Mouse (Mus musculus) cerebral cortex, adult 2 months (tissue): ENCODE results near the gene Runx3.

Experiments
- WGBS: fragments of 180-500 bp; shearing (Covaris S2); methylation state at CpG from one replicate; pipeline ENCODE4 v1.1.7; 2018; 5-methylcytosine and 5-hydroxymethylcytosine counted together

Runx3 gene

GRCm38 (mm10) chr4:135150031-135150801 is 29.8 kb downstream of the Runx3 start:
- 7% methylated on average over 32 of the region's 32 CpGs for WGBS

GRCm38 (mm10) chr4:135151111-135151987 is 30.9 kb downstream of the Runx3 start:
- WGBS, result 11% methylated on average over 34 of the region's 34 CpGs

GRCm38 (mm10) chr4:135151988-135152594 is 31.6 kb downstream of the Runx3 start:
- 2% methylated on average over 61 of the region's 63 CpGs for WGBS

- WGBS, result 1% methylated on average over 45 of the region's 45 CpGs
Measured at GRCm38 (mm10) chr4:135152834-135153259, 32.4 kb downstream of the Runx3 start.

- WGBS, result 3% methylated on average over 39 of the region's 39 CpGs
Measured at GRCm38 (mm10) chr4:135153260-135154088, 33.0 kb downstream of the Runx3 start.

- WGBS, result 5% methylated on average over 21 of the region's 21 CpGs
Measured at GRCm38 (mm10) chr4:135154089-135154949, 33.9 kb downstream of the Runx3 start.

GRCm38 (mm10) chr4:135155106-135155800 is 34.8 kb downstream of the Runx3 start:
- WGBS, result 7% methylated on average over 29 of the region's 31 CpGs

GRCm38 (mm10) chr4:135155805-135156469 is 35.5 kb downstream of the Runx3 start:
- 10% methylated on average over 15 of the region's 15 CpGs for WGBS

- WGBS, result 15% methylated on average over 6 of the region's 6 CpGs
Measured at GRCm38 (mm10) chr4:135156531-135156930, 36.1 kb downstream of the Runx3 start.

GRCm38 (mm10) chr4:135157329-135157728 is 36.9 kb downstream of the Runx3 start:
- WGBS, result 16% methylated on average over 6 of the region's 6 CpGs

GRCm38 (mm10) chr4:135158724-135159409 is 38.4 kb downstream of the Runx3 start:
- WGBS, result 23% methylated on average over 9 of the region's 9 CpGs

GRCm38 (mm10) chr4:135159663-135160062 is 39.2 kb downstream of the Runx3 start:
- WGBS, result 82% methylated on average over 2 of the region's 2 CpGs

GRCm38 (mm10) chr4:135160168-135160567 is 39.7 kb downstream of the Runx3 start:
- 88% methylated on average over 3 of the region's 3 CpGs for WGBS

GRCm38 (mm10) chr4:135161441-135161840 is 41.0 kb downstream of the Runx3 start:
- WGBS, result 87% methylated on average over 11 of the region's 11 CpGs

- WGBS, result 74% methylated on average over 6 of the region's 6 CpGs
Measured at GRCm38 (mm10) chr4:135165761-135166160, 45.3 kb downstream of the Runx3 start.

- 34% methylated on average over 23 of the region's 23 CpGs for WGBS
Measured at GRCm38 (mm10) chr4:135166413-135167225, 46.2 kb downstream of the Runx3 start.

GRCm38 (mm10) chr4:135167816-135168527 is 47.5 kb downstream of the Runx3 start:
- 78% methylated on average over 7 of the region's 7 CpGs for WGBS
